Mouse (Mus musculus): Measurements from ENCODE around the gene Pced1a. TPM values are rescaled to one million over a fixed set of nuclear protein-coding genes. Genes with fewer than 3 reads are reported as not detected.
A peak's percentile ranks its signal among the peaks of the same experiment; 100 is the strongest.

Gene Pced1a
- total RNA-seq (2014; rRNA removed) (15.9 and 18.0 TPM in 2 replicates), polyA plus RNA-seq (2015; fragmentation: Nextera tagmentation; extraction: Ambion mirVana) (7.9 and 9.2 TPM in 2 replicates)

- Histone ChIP-seq H3K4me3 (ENCODE audit: low read depth, low read length) (peak within 1 kb of the TSS; percentile 70), H3K4me2 (ENCODE audit: low read depth) (peak within 1 kb of the TSS; percentile 96), H3K27ac (ENCODE audit: low read depth, low read length) (peak within 1 kb of the TSS; percentile 96), H3K4me1 (ENCODE audit: insufficient read depth) (peaks cover 26% of the 10 kb centered on the region), H3K9ac (peak within 1 kb of the TSS; percentile 83), H3K27me3 (ENCODE audit: insufficient read depth, low read length) (no peaks in the 10 kb centered on the region), H3K9me3 (ENCODE audit: low read length) (no peaks in the 10 kb centered on the region), H3K36me3 (ENCODE audit: insufficient read depth) (no peaks in the 10 kb centered on the region)
- TF ChIP-seq CTCF (IDR thresholded peaks at IDR 0.05; ENCODE audit: low read depth): peak; percentile 78
- ATAC-seq: peak; percentile 96
- WGBS: 1% methylated on average over 58 of the region's 58 CpGs
- DNase-seq: peak; percentile 97
Measured at GRCm38 (mm10) chr2:130424126-130424853, at the start of gene Pced1a, which contains the start of gene Vps16. Gene Pced1a (minus strand): TSS chr2:130424701. Gene Vps16 (plus strand): TSS chr2:130424339.

GRCm38 (mm10) chr2:130472908-130473510 lies 48.5 kb upstream of the Pced1a start:
- WGBS: 66% methylated on average over 8 of the region's 8 CpGs

GRCm38 (mm10) chr2:130469935-130470334 lies 45.4 kb upstream of the Pced1a start:
- DNase-seq (no peak), ATAC-seq (peak; percentile 51)
- Histone ChIP-seq H3K27ac (ENCODE audit: low read depth, low read length) (peak overlapping the region; percentile 85), H3K9ac (no peak overlapping the region), H3K4me1 (ENCODE audit: insufficient read depth) (peaks cover 26% of the 10 kb centered on the region), H3K36me3 (ENCODE audit: insufficient read depth) (no peaks in the 10 kb centered on the region), H3K27me3 (ENCODE audit: insufficient read depth, low read length) (no peaks in the 10 kb centered on the region), H3K4me2 (ENCODE audit: low read depth) (peak overlapping the region; percentile 15), H3K9me3 (ENCODE audit: low read length) (no peaks in the 10 kb centered on the region), H3K4me3 (ENCODE audit: low read depth, low read length) (no peak overlapping the region)
- TF ChIP-seq CTCF (IDR thresholded peaks at IDR 0.05; ENCODE audit: low read depth): no peak
- 40% methylated on average over 2 of the region's 2 CpGs for WGBS

More at GRCm38 (mm10) chr2:130472908-130473510, 48.5 kb upstream of the Pced1a start:
- ATAC-seq (no peak), DNase-seq (no peak)
- Histone ChIP-seq H3K4me1 (ENCODE audit: insufficient read depth) (peaks cover 26% of the 10 kb centered on the region), H3K4me3 (ENCODE audit: low read depth, low read length) (no peak overlapping the region), H3K27ac (ENCODE audit: low read depth, low read length) (no peak overlapping the region), H3K4me2 (ENCODE audit: low read depth) (no peak overlapping the region), H3K9me3 (ENCODE audit: low read length) (no peaks in the 10 kb centered on the region), H3K9ac (no peak overlapping the region), H3K27me3 (ENCODE audit: insufficient read depth, low read length) (no peaks in the 10 kb centered on the region), H3K36me3 (ENCODE audit: insufficient read depth) (no peaks in the 10 kb centered on the region)
- no peak for TF ChIP-seq CTCF (IDR thresholded peaks at IDR 0.05; ENCODE audit: low read depth)

- H3K9ac ChIP-seq: no peak overlapping the region
- ATAC-seq: peak; percentile 94
- 9% methylated on average over 4 of the region's 4 CpGs for WGBS
- H3K4me2 ChIP-seq (ENCODE audit: low read depth): peak overlapping the region; percentile 15
- no peaks in the 10 kb centered on the region for H3K36me3 ChIP-seq (ENCODE audit: insufficient read depth)
- H3K27ac ChIP-seq (ENCODE audit: low read depth, low read length): peak overlapping the region; percentile 85
- peaks cover 26% of the 10 kb centered on the region for H3K4me1 ChIP-seq (ENCODE audit: insufficient read depth)
- peak; percentile 81 for DNase-seq
- H3K4me3 ChIP-seq (ENCODE audit: low read depth, low read length): no peak overlapping the region
- no peak for TF ChIP-seq CTCF (IDR thresholded peaks at IDR 0.05; ENCODE audit: low read depth)
- H3K9me3 ChIP-seq (ENCODE audit: low read length): no peaks in the 10 kb centered on the region
- no peaks in the 10 kb centered on the region for H3K27me3 ChIP-seq (ENCODE audit: insufficient read depth, low read length)
Measured at GRCm38 (mm10) chr2:130469366-130469765, 44.9 kb upstream of the Pced1a start.

GRCm38 (mm10) chr2:130466438-130466837 lies 41.9 kb upstream of the Pced1a start:
- TF ChIP-seq CTCF (IDR thresholded peaks at IDR 0.05; ENCODE audit: low read depth): no peak
- DNase-seq (no peak), ATAC-seq (no peak)
- Histone ChIP-seq H3K27ac (ENCODE audit: low read depth, low read length) (no peak overlapping the region), H3K4me2 (ENCODE audit: low read depth) (no peak overlapping the region), H3K4me3 (ENCODE audit: low read depth, low read length) (no peak overlapping the region), H3K4me1 (ENCODE audit: insufficient read depth) (peaks cover 22% of the 10 kb centered on the region), H3K9me3 (ENCODE audit: low read length) (no peaks in the 10 kb centered on the region), H3K27me3 (ENCODE audit: insufficient read depth, low read length) (no peaks in the 10 kb centered on the region), H3K9ac (no peak overlapping the region), H3K36me3 (ENCODE audit: insufficient read depth) (no peaks in the 10 kb centered on the region)
- 79% methylated on average over 1 of the region's 1 CpGs for WGBS

- Histone ChIP-seq H3K27me3 (ENCODE audit: insufficient read depth, low read length) (no peaks in the 10 kb centered on the region), H3K27ac (ENCODE audit: low read depth, low read length) (no peak overlapping the region), H3K9me3 (ENCODE audit: low read length) (no peaks in the 10 kb centered on the region), H3K36me3 (ENCODE audit: insufficient read depth) (no peaks in the 10 kb centered on the region), H3K9ac (no peak overlapping the region), H3K4me1 (ENCODE audit: insufficient read depth) (no peaks in the 10 kb centered on the region), H3K4me2 (ENCODE audit: low read depth) (no peak overlapping the region), H3K4me3 (ENCODE audit: low read depth, low read length) (no peak overlapping the region)
- ATAC-seq: no peak
- 61% methylated on average over 15 of the region's 15 CpGs for WGBS
- no peak for DNase-seq
- TF ChIP-seq CTCF (IDR thresholded peaks at IDR 0.05; ENCODE audit: low read depth): no peak
Measured at GRCm38 (mm10) chr2:130461287-130462071, 37.0 kb upstream of the Pced1a start.

Measured in forebrain, postnatal 0 days (tissue).